Mouse (Mus musculus) erythroblast, embryonic 14.5 days (primary cell): Measurements from ENCODE around the gene Crygd.

ENCODE experiments used
- GATA1 ChIP-seq: IDR thresholded peaks from 2 replicates; pipeline ENCODE4 v1.6.1; 2012; ENCODE audit warnings: low read length, inconsistent platforms, mixed read lengths
- TAL1 ChIP-seq: IDR thresholded peaks from 3 replicates; pipeline ENCODE4 v1.6.1; 2012; ENCODE audit warnings: low read length, inconsistent platforms, mixed read lengths

DNA sequence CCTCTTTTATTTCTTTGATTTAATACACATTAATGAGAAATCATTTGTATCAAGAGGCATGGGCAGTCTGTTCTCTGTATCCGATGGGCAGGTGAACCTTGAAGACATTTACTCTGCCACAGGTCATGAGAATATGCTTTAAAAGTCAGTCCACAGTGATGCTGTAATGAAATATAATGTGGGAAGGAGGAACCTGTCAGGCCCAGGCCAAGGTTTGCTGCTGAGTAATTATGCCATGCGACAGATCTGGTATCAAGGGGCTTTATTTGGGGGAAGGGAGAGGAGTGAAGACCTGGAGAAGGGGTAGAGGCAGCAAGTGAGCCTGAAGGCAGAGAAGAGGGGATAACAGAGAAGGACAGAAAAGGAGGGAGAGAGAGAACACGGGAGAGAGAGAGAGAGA is 23.6 kb downstream of the Crygd start:
- TF ChIP-seq GATA1 (no peak), TAL1 (no peak)
